Mouse (Mus musculus): ENCODE results near the gene Kynu. TPM values are rescaled to one million over a fixed set of nuclear protein-coding genes. Genes with fewer than 3 reads are reported as not detected.

Kynu gene
- polyA plus RNA-seq (2014; fragmentation: Nextera tagmentation; extraction: Ambion mirVana) = 1.2 and 1.3 TPM in 2 replicates

GRCm38 (mm10) chr2:43555062-43555888 is at the start of gene Kynu:
TSS of gene Kynu (plus strand) at chr2:43555329.
- peak; percentile 52 for DNase-seq (ENCODE audit: low spot score)
- H3K9ac ChIP-seq (replicated peaks; ENCODE audit: low read length) = no peak within 1 kb of the TSS
- peak; percentile 48; the same call in 1 of the 2 replicates for ATAC-seq (replicated peaks; ENCODE audit: insufficient number of reproducible peaks, low FRiP score, low TSS enrichment, low read depth)
- H3K36me3 ChIP-seq (replicated peaks; ENCODE audit: control insufficient read depth, insufficient read depth, low read depth, low read length) = no peaks in the 10 kb centered on the region
- H3K27me3 ChIP-seq (ENCODE audit: control insufficient read depth, insufficient read depth, low read length) = no peaks in the 10 kb centered on the region
- H3K4me3 ChIP-seq (ENCODE audit: low read depth, low read length) = no peak within 1 kb of the TSS
- 18% methylated on average over 9 of the region's 9 CpGs for WGBS
- no peak within 1 kb of the TSS for H3K27ac ChIP-seq (replicated peaks; ENCODE audit: low read depth, low read length)
- no peak within 1 kb of the TSS for H3K4me2 ChIP-seq (ENCODE audit: low read depth, low read length)
- no peaks in the 10 kb centered on the region for H3K9me3 ChIP-seq (replicated peaks; ENCODE audit: control insufficient read depth, low read length)
- no peaks in the 10 kb centered on the region for H3K4me1 ChIP-seq (ENCODE audit: control insufficient read depth, insufficient read depth, low read length)

GRCm38 (mm10) chr2:43506182-43506581 is 48.9 kb upstream of the Kynu start:
- Histone ChIP-seq H3K27ac (replicated peaks; ENCODE audit: low read depth, low read length) (no peak overlapping the region), H3K4me1 (ENCODE audit: control insufficient read depth, insufficient read depth, low read length) (no peaks in the 10 kb centered on the region)
- no peak for DNase-seq (ENCODE audit: low spot score)

GRCm38 (mm10) chr2:43513852-43514251 is 41.3 kb upstream of the Kynu start:
- H3K4me1 ChIP-seq (ENCODE audit: control insufficient read depth, insufficient read depth, low read length) = no peaks in the 10 kb centered on the region
- no peaks in the 10 kb centered on the region for H3K27me3 ChIP-seq (ENCODE audit: control insufficient read depth, insufficient read depth, low read length)
- H3K9ac ChIP-seq (replicated peaks; ENCODE audit: low read length) = no peak overlapping the region
- H3K36me3 ChIP-seq (replicated peaks; ENCODE audit: control insufficient read depth, insufficient read depth, low read depth, low read length) = no peaks in the 10 kb centered on the region
- DNase-seq (ENCODE audit: low spot score) (no peak), ATAC-seq (replicated peaks; ENCODE audit: insufficient number of reproducible peaks, low FRiP score, low TSS enrichment, low read depth) (no peak)
- no peaks in the 10 kb centered on the region for H3K9me3 ChIP-seq (replicated peaks; ENCODE audit: control insufficient read depth, low read length)
- H3K4me3 ChIP-seq (ENCODE audit: low read depth, low read length) = no peak overlapping the region
- 39% methylated on average over 7 of the region's 7 CpGs for WGBS
- no peak overlapping the region for H3K27ac ChIP-seq (replicated peaks; ENCODE audit: low read depth, low read length)
- H3K4me2 ChIP-seq (ENCODE audit: low read depth, low read length) = no peak overlapping the region

More at GRCm38 (mm10) chr2:43506182-43506581, 48.9 kb upstream of the Kynu start:
- Histone ChIP-seq H3K9ac (replicated peaks; ENCODE audit: low read length) (no peak overlapping the region), H3K36me3 (replicated peaks; ENCODE audit: control insufficient read depth, insufficient read depth, low read depth, low read length) (no peaks in the 10 kb centered on the region), H3K4me2 (ENCODE audit: low read depth, low read length) (no peak overlapping the region), H3K4me3 (ENCODE audit: low read depth, low read length) (no peak overlapping the region), H3K27me3 (ENCODE audit: control insufficient read depth, insufficient read depth, low read length) (no peaks in the 10 kb centered on the region), H3K9me3 (replicated peaks; ENCODE audit: control insufficient read depth, low read length) (no peaks in the 10 kb centered on the region)
- WGBS = 95% methylated on average over 3 of the region's 3 CpGs
- ATAC-seq (replicated peaks; ENCODE audit: insufficient number of reproducible peaks, low FRiP score, low TSS enrichment, low read depth) = no peak

GRCm38 (mm10) chr2:43534417-43534816 is 20.7 kb upstream of the Kynu start:
- 74% methylated on average over 2 of the region's 2 CpGs for WGBS
- no peaks in the 10 kb centered on the region for H3K36me3 ChIP-seq (replicated peaks; ENCODE audit: control insufficient read depth, insufficient read depth, low read depth, low read length)
- H3K4me1 ChIP-seq (ENCODE audit: control insufficient read depth, insufficient read depth, low read length) = no peaks in the 10 kb centered on the region
- no peaks in the 10 kb centered on the region for H3K27me3 ChIP-seq (ENCODE audit: control insufficient read depth, insufficient read depth, low read length)
- H3K4me3 ChIP-seq (ENCODE audit: low read depth, low read length) = no peak overlapping the region
- no peaks in the 10 kb centered on the region for H3K9me3 ChIP-seq (replicated peaks; ENCODE audit: control insufficient read depth, low read length)
- DNase-seq (ENCODE audit: low spot score) (no peak), ATAC-seq (replicated peaks; ENCODE audit: insufficient number of reproducible peaks, low FRiP score, low TSS enrichment, low read depth) (no peak)
- H3K4me2 ChIP-seq (ENCODE audit: low read depth, low read length) = no peak overlapping the region
- H3K9ac ChIP-seq (replicated peaks; ENCODE audit: low read length) = no peak overlapping the region
- no peak overlapping the region for H3K27ac ChIP-seq (replicated peaks; ENCODE audit: low read depth, low read length)

- H3K36me3 ChIP-seq (replicated peaks; ENCODE audit: control insufficient read depth, insufficient read depth, low read depth, low read length) = no peaks in the 10 kb centered on the region
- no peak overlapping the region for H3K9ac ChIP-seq (replicated peaks; ENCODE audit: low read length)
- DNase-seq (ENCODE audit: low spot score) (no peak), ATAC-seq (replicated peaks; ENCODE audit: insufficient number of reproducible peaks, low FRiP score, low TSS enrichment, low read depth) (no peak)
- H3K4me2 ChIP-seq (ENCODE audit: low read depth, low read length) = no peak overlapping the region
- no peaks in the 10 kb centered on the region for H3K27me3 ChIP-seq (ENCODE audit: control insufficient read depth, insufficient read depth, low read length)
- WGBS = 89% methylated on average over 3 of the region's 3 CpGs
- H3K27ac ChIP-seq (replicated peaks; ENCODE audit: low read depth, low read length) = no peak overlapping the region
- H3K4me3 ChIP-seq (ENCODE audit: low read depth, low read length) = no peak overlapping the region
- no peaks in the 10 kb centered on the region for H3K4me1 ChIP-seq (ENCODE audit: control insufficient read depth, insufficient read depth, low read length)
- no peaks in the 10 kb centered on the region for H3K9me3 ChIP-seq (replicated peaks; ENCODE audit: control insufficient read depth, low read length)
Measured at GRCm38 (mm10) chr2:43542615-43543014, 12.5 kb upstream of the Kynu start.

- Histone ChIP-seq H3K4me2 (ENCODE audit: low read depth, low read length) (no peak overlapping the region), H3K9ac (replicated peaks; ENCODE audit: low read length) (no peak overlapping the region), H3K4me1 (ENCODE audit: control insufficient read depth, insufficient read depth, low read length) (no peaks in the 10 kb centered on the region), H3K36me3 (replicated peaks; ENCODE audit: control insufficient read depth, insufficient read depth, low read depth, low read length) (no peaks in the 10 kb centered on the region), H3K9me3 (replicated peaks; ENCODE audit: control insufficient read depth, low read length) (no peaks in the 10 kb centered on the region), H3K27ac (replicated peaks; ENCODE audit: low read depth, low read length) (no peak overlapping the region), H3K4me3 (ENCODE audit: low read depth, low read length) (no peak overlapping the region), H3K27me3 (ENCODE audit: control insufficient read depth, insufficient read depth, low read length) (no peaks in the 10 kb centered on the region)
- 77% methylated on average over 3 of the region's 3 CpGs for WGBS
- ATAC-seq (replicated peaks; ENCODE audit: insufficient number of reproducible peaks, low FRiP score, low TSS enrichment, low read depth) (no peak), DNase-seq (ENCODE audit: low spot score) (no peak)
Measured at GRCm38 (mm10) chr2:43545665-43546064, 9.5 kb upstream of the Kynu start.

- Histone ChIP-seq H3K4me1 (ENCODE audit: control insufficient read depth, insufficient read depth, low read length) (no peaks in the 10 kb centered on the region), H3K36me3 (replicated peaks; ENCODE audit: control insufficient read depth, insufficient read depth, low read depth, low read length) (no peaks in the 10 kb centered on the region), H3K4me3 (ENCODE audit: low read depth, low read length) (no peak overlapping the region), H3K27me3 (ENCODE audit: control insufficient read depth, insufficient read depth, low read length) (no peaks in the 10 kb centered on the region), H3K4me2 (ENCODE audit: low read depth, low read length) (no peak overlapping the region), H3K9ac (replicated peaks; ENCODE audit: low read length) (no peak overlapping the region), H3K27ac (replicated peaks; ENCODE audit: low read depth, low read length) (no peak overlapping the region), H3K9me3 (replicated peaks; ENCODE audit: control insufficient read depth, low read length) (no peaks in the 10 kb centered on the region)
- ATAC-seq (replicated peaks; ENCODE audit: insufficient number of reproducible peaks, low FRiP score, low TSS enrichment, low read depth) (no peak), DNase-seq (ENCODE audit: low spot score) (no peak)
- WGBS = 98% methylated on average over 1 of the region's 1 CpGs
Measured at GRCm38 (mm10) chr2:43546448-43546847, 8.7 kb upstream of the Kynu start.

- WGBS = 65% methylated on average over 4 of the region's 4 CpGs
- no peak for DNase-seq (ENCODE audit: low spot score)
- H3K4me2 ChIP-seq (ENCODE audit: low read depth, low read length) = no peak overlapping the region
- no peak overlapping the region for H3K4me3 ChIP-seq (ENCODE audit: low read depth, low read length)
- no peaks in the 10 kb centered on the region for H3K27me3 ChIP-seq (ENCODE audit: control insufficient read depth, insufficient read depth, low read length)
- no peak overlapping the region for H3K9ac ChIP-seq (replicated peaks; ENCODE audit: low read length)
- no peak for ATAC-seq (replicated peaks; ENCODE audit: insufficient number of reproducible peaks, low FRiP score, low TSS enrichment, low read depth)
- no peaks in the 10 kb centered on the region for H3K9me3 ChIP-seq (replicated peaks; ENCODE audit: control insufficient read depth, low read length)
- no peaks in the 10 kb centered on the region for H3K4me1 ChIP-seq (ENCODE audit: control insufficient read depth, insufficient read depth, low read length)
- H3K36me3 ChIP-seq (replicated peaks; ENCODE audit: control insufficient read depth, insufficient read depth, low read depth, low read length) = no peaks in the 10 kb centered on the region
- no peak overlapping the region for H3K27ac ChIP-seq (replicated peaks; ENCODE audit: low read depth, low read length)
Measured at GRCm38 (mm10) chr2:43554216-43554615, 913 bp upstream of the Kynu start.

Data from embryonic facial prominence, embryonic 11.5 days (tissue).